Mouse (Mus musculus): ENCODE data around the gene Slc6a4.
"Not testable (repeated sequence)": the region's sequence is repeated elsewhere in the genome, so short reads cannot be mapped to it uniquely, and the experiment has no call there.

The Slc6a4 gene

GRCm38 (mm10) chr11:77019539-77019938 lies 21.1 kb downstream of the Slc6a4 start:
- DNase-seq (ENCODE audit: low spot score) = no peak

- DNase-seq (ENCODE audit: low spot score) = no peak
Observed at GRCm38 (mm10) chr11:77021749-77022396, 23.5 kb downstream of the Slc6a4 start.

GRCm38 (mm10) chr11:77026559-77026958 lies 28.2 kb downstream of the Slc6a4 start:
- no peak for DNase-seq (ENCODE audit: low spot score)

- DNase-seq (ENCODE audit: low spot score) = no peak
Observed at GRCm38 (mm10) chr11:77028157-77028556, 29.8 kb downstream of the Slc6a4 start.

GRCm38 (mm10) chr11:77031151-77031934 lies 32.9 kb downstream of the Slc6a4 start:
- DNase-seq (ENCODE audit: low spot score) = no peak

GRCm38 (mm10) chr11:77041891-77042290 lies 43.5 kb downstream of the Slc6a4 start:
- no peak for DNase-seq (ENCODE audit: low spot score)

GRCm38 (mm10) chr11:77042816-77043215 lies 44.4 kb downstream of the Slc6a4 start:
- no peak for DNase-seq (ENCODE audit: low spot score)

GRCm38 (mm10) chr11:77061951-77062350 lies 63.5 kb downstream of the Slc6a4 start:
- no peak for DNase-seq (ENCODE audit: low spot score)

GRCm38 (mm10) chr11:77063406-77063805 lies 65.0 kb downstream of the Slc6a4 start:
- no peak for DNase-seq (ENCODE audit: low spot score)

GRCm38 (mm10) chr11:77068825-77069224 lies 70.4 kb downstream of the Slc6a4 start:
- DNase-seq (ENCODE audit: low spot score) = no peak

- DNase-seq (ENCODE audit: low spot score) = no peak
Observed at GRCm38 (mm10) chr11:77070721-77071120, 72.3 kb downstream of the Slc6a4 start.

GRCm38 (mm10) chr11:77077331-77077730 lies 78.9 kb downstream of the Slc6a4 start:
- not testable (repeated sequence) for DNase-seq (ENCODE audit: low spot score)

- peak; percentile 22 for DNase-seq (ENCODE audit: low spot score)
Observed at GRCm38 (mm10) chr11:77077792-77078191, 79.4 kb downstream of the Slc6a4 start.

- peak; percentile 80 for DNase-seq (ENCODE audit: low spot score)
Observed at GRCm38 (mm10) chr11:77078273-77079134, 80.1 kb downstream of the Slc6a4 start, which contains the start of gene Nsrp1. Gene Nsrp1 (minus strand): TSS chr11:77078435.

- no peak for DNase-seq (ENCODE audit: low spot score)
Observed at GRCm38 (mm10) chr11:77079361-77079760, 81.0 kb downstream of the Slc6a4 start.

All from spleen, adult 12 weeks (tissue).